Mouse (Mus musculus) kidney, adult 2 months (tissue): Measurements from ENCODE around the gene Zmynd11.

ENCODE experiments used
- CTCF ChIP-seq: fragments of 200-500 bp; conservative IDR thresholded peaks from 2 replicates; pipeline ENCODE4 v1.5.1; 2011; ENCODE audit warnings: low read depth, mild to moderate bottlenecking, control low read depth, low read length, moderate library complexity, mixed read lengths; ENCODE audit not compliant: insufficient read depth, insufficient read length
- POLR2A ChIP-seq: fragments of 200-500 bp; IDR thresholded peaks from one replicate; pipeline ENCODE4 v1.6.1; 2011; ENCODE audit warnings: low read depth, low read length, control low read depth

GRCm38 (mm10) chr13:9653018-9653417 lies 112.1 kb downstream of the Zmynd11 start:
- TF ChIP-seq CTCF (no peak), POLR2A (no peak)
